Mouse (Mus musculus) kidney, adult 11 months (tissue): Measurements from ENCODE around the gene Urb2.

Source experiments
- DNase-seq: peaks from one replicate; pipeline ENCODE4 v3.0.0; 2022

Gene Urb2

DNA sequence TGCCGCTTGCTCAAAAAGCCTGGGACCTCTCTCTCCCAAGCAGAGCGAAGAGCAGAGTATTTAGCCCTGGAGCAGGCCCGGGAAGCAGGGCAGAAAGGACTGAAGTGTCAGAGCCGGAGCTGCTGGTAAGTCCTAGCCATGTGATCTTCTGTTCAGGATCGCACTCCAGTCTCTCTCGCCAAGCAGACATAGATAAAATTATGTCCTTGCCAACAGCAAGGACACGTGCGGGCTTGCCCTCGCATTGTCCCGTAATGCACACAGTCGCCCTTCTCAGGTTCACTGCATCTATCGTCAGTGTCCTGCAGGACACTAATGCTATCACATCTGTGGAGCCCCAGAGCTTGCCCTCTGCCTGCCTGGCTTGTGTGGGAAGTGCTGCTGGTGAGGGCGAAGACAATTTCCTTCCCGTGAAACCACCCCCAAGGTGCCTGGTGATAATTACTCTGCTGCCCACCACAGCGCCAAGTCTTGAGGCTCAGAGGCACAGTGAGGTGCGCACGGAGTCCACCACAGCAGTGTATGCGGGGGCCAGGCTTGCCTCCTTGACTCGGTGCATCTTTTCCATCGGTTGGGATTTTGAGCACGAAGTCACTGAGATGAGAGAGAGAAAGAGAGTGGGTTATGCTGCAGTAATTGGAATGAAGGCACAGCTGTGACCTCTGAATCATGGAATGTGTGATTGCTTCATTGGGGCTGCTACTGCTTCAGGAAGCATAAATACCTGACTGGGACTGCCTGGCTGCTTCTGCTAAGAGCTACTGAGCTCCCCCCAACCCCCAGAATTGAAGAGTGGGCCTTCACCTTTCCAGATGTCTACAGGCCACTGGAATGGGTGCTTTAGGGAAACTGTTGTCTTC, 59.4 kb downstream of the Urb2 start:
- no peak for DNase-seq

DNA sequence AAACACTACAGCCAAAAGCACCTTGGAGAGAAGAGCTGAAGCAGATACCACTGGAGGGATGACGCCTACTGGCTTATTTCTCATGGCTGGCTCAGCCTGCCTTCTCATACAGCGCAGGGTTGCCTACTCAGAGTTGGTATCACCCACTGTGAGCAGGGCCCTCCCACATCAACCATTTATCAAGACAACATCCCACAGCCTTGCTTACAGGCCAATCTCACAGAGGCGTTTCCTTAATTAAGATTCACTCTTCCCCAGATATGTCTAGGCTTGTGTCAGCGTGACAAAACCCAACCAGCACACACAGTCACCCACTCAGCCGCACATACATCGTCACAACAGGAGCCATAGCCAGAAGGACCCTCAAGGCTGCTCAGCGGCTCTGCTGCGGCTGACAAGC, 61.3 kb downstream of the Urb2 start:
- DNase-seq: no peak

DNA sequence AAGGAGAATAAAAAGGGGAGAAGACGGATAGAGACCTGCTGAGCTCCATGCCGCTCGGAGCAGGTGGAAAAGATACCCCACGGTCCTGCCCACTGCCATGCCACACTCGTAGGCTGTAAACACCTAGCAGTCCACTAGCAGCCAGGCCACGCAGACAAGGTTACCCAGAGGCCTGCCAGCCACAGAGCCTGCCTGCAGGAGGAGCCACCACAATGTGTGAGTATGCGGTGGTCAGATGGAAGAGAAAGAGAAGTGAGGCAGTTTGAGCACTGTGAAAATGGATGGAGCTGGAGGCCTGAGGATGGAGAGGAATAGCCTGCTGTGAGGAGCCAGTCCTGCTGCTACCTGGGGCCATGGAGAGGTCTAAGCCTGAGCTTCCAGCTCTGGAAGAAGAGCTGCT, 62.3 kb downstream of the Urb2 start:
- no peak for DNase-seq

DNA sequence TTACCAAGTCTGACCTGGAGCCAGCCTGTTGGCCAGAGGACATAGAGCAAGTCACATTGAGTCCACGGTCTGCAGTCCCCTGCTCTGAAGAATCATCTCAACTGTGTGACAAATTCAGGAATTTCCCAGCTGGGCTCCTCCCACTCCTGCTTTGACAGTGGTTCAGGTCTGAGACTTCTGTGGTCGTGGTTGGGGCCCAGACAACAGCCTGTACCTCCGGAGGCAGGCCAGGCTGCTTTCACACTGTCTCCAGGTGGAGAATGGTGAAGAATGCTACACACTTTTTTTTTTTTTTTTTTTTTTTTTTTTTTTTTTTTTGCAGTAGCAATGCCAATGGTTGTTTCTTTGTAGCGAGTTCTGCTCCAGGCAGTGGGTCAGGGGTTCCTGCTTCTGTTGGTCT, 64.4 kb downstream of the Urb2 start:
- no peak for DNase-seq

DNA sequence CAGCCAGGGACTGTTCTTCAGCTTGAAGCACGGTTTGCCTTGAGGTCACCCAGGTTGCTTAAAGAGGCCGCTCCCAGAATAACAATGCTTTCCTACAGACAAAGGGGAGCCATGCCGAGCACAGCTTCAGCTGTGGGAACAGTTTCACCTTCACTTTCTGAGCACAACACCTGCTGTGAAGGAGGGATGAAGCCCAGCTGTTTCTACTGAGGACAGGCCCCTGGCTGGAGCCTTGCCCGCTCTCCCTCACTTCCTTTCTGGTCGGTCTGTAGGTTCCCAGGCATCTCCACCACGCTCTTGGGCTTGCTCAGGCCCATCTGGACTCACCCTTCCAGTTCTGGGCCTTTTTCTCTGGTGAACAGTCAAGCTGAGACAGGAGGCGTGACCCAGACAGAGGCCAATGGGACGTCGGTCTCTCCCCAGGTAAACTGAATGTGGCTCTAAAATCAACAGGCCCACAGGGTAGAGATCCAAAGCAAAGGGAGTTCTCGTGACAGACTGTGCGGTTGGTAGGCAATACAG, 66.8 kb downstream of the Urb2 start:
- DNase-seq: no peak

DNA sequence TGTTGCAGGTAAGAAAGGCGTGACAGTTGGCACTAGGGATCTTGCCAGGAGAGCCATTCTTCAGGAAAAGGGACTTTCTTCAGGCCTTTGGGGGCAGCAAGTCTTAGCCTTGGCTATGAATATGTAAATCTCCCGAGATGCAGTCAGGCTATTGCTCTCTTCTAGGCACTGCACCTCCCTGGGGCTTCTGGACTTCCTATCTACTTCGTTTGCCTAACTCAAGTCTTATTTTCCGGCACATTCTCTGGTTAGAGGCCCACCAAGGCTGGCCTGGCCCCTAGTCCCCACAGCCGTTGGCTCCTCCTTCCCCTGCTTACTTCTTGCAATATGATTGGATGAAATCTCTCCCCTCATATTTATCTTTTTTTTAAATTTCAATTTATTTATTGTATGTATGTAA, 67.7 kb downstream of the Urb2 start:
- DNase-seq: no peak

DNA sequence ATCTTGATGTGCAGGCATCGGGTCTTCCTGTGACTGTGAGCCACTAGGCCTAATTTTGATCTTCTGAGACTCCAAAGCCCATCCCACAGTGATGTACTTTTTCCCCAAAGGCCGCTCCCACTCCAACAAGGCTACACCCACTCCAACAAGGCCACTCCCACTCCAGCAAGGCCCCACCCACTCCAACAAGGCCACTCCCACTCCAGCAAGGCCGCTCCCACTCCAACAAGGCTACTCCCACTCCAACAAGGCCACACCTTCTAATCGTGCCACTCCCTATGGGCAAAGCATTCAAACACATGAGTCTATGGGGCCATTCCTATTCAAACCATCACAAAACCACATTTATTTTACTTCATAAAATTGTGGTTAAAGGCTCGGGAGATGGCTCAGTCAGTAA, 69.2 kb downstream of the Urb2 start:
- no peak for DNase-seq
